Mouse (Mus musculus) liver, adult 2 months (tissue): ENCODE measurements around the gene Slc5a10.

ENCODE experiments used
- CTCF ChIP-seq: fragments of 200-500 bp; IDR thresholded peaks from 2 replicates; pipeline ENCODE4 v1.5.1; 2011; ENCODE audit warnings: low read depth, low read length, control low read depth
- POLR2A ChIP-seq: fragments of 200-500 bp; IDR thresholded peaks from 2 replicates; pipeline ENCODE4 v1.6.1; 2011; ENCODE audit warnings: low read length, control low read depth; ENCODE audit not compliant: insufficient read depth; ENCODE audit errors: extremely low read depth

GRCm38 (mm10) chr11:61667248-61667647, 53.4 kb downstream of the Slc5a10 start:
- TF ChIP-seq CTCF: no peak
- no peak for TF ChIP-seq POLR2A
